Mouse (Mus musculus): ENCODE measurements around the gene Mtmr11.

Mtmr11 gene

DNA sequence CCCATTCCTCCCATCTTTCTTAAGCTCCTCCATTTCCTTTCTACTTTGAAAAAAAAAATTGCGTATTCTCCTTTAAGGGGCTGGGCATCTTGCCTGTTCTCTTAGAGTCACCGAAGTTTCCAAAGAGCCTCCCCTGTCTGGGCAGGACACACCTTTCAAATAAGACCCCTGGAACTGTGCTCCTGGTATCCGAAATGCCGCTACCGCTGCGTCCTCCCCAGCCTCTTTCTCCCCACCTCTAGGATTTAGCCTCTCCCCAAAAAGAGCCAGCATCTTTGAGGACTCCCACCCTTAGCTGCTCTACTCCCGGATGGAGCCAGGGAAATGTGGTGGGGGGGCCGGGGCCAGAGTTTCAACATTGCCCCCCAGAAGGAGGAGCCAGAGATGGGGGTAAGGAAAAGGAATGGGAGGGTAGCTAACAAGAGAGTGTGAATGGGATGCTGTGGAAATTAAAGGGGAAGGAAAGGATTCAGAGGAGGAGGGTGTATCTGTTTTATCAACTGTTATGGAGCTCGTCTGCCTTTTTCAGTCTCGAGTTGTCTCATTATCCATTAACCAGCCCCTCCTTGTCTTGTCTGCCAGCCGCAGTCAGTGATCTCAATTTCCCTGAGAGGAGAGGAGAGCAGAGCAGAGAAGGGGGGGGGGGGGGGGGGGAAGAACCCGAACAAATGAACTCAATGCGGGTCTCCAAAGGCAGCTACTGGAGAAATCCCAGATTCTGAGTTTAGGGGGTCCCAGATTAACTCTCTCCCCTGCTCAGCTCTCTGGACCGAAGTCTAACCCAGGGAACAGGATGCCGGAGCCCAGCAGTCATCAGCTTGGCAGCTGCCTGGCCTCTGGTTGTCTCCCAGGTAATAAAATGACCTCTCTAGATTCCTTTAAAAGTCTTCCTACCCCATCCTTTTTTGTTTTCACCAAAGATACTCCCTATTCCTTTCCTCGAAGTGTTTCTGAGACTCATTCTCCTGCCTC, at the start of gene Mtmr11:
Gene Mtmr11, plus strand, starts transcription at position 136 of the 972 bp plus-strand sequence.
- no peak for DNase-seq (ENCODE audit: low spot score in 2 of 2)

DNA sequence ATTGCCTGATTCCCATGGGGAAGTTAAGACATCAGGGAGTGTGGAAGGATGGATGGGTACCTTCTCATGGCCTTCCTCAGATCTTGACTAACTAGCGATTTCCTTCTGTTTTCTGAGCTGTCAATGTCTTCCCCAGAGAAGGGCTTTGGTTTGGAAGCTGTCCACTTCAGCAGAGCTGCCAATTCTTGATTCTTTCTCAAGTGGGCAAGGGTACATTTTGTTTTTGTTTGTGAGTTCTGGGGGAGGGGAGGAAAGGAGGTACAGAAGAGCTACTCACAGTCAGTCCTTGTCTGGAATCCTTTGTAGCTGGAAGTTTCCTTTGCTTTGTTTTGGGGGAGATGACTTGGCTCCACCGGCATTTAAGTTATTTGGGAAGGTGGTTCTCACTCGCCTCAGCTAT, 48.6 kb upstream of the Mtmr11 start:
- DNase-seq (ENCODE audit: low spot score in 2 of 2): no peak

DNA sequence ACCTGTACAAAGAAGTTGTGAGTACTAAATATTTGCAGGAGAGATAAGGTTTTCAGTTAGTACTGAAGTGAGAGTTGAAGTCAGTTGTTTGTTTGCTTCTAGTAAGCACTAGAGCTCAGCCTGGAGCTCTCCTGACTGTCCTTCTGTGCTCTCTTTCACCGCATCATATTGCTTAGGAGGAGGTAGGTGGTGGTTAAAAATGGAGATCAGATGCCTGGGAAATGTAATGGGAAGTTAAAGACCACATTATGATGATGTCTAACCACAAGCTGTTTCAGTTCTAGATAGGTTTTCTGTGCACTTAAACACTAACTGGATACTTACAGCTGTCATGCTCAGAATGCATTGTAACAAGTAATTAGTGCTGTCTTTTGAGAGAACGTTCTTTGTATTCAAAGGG, 43.7 kb upstream of the Mtmr11 start:
- DNase-seq (ENCODE audit: low spot score in 2 of 2): no peak

DNA sequence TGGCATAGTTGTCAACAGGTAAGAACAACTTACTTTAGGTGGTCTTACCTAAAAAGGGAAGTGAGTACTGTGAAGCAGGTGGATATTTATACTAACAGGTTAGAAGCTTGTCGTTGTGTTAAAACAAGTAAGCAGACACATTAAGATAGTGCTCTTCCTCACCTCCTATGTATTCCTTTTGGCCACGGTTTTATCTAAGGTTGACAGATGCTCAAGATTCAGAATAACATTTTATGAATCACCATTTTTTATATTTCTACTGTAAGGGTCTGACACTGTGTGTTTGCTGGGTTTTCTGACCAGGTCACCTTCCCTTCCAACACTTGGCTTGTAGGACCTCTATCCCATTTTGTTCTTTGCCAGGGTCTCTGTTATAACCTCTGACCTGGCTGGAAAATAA, 43.1 kb upstream of the Mtmr11 start:
- DNase-seq (ENCODE audit: low spot score in 2 of 2): no peak

DNA sequence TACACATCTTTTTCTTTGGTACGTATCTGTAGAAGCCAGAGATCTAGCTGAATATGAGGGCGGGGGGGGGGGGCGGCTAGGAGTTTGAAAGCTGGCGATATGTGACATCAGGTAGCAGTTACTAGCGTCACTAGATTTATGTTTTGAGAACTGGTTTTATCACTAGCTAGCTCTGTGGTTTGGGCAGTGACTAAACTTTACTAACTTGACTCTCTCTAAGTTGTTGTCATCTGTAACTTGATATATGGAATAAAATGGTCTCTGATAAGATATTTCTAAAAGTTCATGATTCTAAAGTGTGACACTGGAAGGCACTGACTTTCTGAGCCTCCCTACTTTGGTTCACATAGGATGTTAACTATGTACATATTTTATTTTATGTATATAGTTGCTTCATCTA, 37.6 kb upstream of the Mtmr11 start:
- no peak for DNase-seq (ENCODE audit: low spot score in 2 of 2)

DNA sequence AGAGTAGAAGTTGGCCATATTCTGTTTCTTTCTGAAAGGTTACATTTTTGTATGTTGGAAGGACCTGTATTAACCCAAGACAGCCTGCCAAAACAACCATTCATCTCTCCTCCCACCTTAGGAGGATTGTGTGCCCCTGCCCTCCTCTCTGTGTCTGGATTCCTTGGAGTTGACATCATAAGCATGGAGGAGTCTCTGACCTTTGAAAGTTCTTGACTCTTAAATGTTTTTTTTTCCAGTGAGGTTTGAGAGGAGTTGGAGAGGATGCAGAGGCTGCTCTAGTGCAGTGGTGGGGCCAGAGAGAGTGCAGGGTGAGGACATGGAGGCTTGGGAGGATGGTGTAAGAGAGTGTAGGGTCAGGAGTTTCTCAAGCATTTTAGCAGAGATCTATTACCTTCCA, 33.7 kb upstream of the Mtmr11 start:
- no peak for DNase-seq (ENCODE audit: low spot score in 2 of 2)

DNA sequence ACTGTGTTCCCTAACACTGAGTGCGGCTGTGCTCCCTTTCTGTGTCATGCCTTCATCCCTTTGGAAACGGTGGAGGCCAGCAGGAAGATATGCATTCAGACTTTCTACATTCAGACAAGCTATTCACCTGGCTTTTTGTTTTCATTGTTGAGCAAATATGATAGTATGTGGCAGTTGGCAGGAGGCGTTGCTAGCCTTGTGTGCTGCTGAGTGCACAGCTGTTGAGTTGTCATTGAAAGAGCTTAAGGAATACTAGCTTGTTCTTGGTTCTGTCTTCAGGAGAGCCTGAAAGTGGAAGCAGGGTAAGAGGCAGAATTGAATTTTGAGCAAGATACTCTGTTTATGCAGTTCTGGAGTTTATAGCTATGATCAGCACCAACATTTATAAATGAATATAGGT, 29.3 kb upstream of the Mtmr11 start:
- DNase-seq (ENCODE audit: low spot score in 2 of 2): no peak

DNA sequence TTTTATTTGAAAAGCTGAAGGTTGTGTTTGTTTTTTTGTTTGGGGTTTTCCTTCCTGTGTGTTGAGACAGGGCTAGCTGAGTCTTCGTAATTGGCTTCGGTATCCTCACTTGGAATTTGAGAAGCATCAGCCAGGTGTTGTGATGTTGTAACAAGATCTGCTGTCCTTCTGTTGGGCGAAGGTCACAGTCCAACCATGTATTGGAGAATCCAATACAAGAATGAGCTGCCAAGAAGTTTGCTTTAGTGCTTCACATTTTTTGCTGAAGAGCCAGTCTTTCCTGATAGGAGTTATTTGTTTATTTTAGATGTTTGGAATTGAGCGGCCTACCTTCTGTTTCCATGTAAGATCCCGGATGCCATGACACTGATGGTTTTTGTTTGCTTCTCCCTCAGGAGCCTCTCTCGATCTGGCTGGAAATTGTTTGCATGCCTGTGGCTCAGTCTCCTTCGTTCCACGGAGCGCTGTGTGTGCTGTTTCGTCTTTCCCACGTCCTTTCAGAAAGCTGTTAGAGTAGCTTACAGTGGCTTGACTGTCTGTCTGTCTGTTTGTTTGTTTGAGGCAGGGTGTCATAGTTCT, 28.4 kb upstream of the Mtmr11 start:
- DNase-seq (ENCODE audit: low spot score in 2 of 2): no peak

DNA sequence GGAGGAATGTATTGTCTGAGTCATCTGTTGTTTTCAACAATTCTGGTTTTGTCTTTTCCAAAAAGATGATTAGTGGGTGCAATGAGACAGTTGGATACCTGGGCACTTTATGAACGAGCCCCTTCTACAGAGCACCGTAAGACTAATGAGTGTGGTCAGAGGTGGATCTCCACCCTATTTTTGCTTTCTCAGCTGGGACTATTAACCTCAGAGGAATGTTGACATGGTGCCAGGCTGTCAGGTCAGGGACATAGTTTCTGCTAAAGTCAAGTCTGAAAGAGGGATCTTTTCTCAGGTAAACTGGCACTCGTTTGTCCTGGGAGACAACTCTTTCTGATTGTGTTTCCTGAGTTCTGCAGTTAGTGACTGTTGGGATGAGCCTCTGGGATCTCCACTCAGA, 26.8 kb upstream of the Mtmr11 start:
- DNase-seq (ENCODE audit: low spot score in 2 of 2): no peak

DNA sequence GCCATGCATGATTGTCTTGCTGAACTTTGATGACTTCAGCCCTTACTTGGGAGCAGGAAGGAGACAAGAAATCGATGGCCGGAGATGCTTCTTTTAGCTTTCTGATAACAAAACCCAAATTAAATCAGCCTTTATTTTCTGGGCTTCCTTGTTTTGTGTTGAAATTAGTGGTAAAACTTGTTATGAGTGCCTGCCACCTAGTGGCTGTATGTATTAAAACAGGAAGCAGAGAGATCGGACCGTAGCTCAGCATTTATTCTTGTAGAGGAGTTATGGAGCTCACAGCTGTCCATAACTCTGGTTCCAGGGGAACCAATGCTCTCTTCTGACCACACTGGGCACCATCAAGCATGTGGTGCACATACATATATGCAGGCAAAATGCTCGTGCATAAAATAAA, 13.9 kb upstream of the Mtmr11 start:
- peak in 1 of 2 experiments; percentile 38 for DNase-seq (ENCODE audit: low spot score in 2 of 2)

DNA sequence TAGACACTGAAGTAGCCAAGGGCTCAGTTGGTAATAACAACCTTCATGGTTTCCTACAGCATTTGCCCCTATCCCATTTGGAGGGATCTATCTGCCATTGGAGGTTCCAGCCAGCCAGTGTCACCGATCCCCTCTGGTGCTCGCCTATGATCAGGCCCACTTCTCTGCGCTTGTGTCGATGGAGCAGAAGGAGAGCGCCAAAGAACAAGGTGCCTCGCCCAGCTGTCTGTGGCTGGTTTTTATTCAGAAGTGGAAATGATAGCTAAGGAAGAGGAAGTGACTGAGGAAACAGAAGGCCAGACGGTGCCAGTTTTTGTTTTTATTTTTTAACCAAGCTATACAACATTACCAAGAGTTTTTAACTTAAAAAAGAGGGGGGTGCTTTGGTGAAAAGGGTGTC, 10.0 kb upstream of the Mtmr11 start:
- DNase-seq (ENCODE audit: low spot score in 2 of 2): no peak

DNA sequence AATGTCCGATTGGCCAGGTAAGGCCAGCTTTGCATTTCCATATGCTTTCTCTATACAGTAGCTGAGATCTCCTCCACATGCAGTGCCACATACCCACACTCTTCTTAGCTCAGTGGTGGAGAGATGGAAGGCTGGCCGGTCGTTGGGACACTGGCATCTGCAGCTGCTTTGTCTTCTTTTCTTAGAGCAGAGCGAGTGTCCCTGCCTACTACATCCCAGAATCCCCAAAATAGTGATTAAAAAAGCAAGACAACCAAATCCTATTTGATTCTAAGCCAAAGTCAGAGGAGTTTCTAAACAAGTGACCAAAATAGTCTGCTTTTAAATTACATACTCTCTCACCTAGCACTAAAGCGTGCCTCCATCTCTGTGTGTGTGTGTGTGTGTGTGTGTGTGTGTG, 9.2 kb upstream of the Mtmr11 start:
- peak in 1 of 2 experiments; percentile 53 for DNase-seq (ENCODE audit: low spot score in 2 of 2)

DNA sequence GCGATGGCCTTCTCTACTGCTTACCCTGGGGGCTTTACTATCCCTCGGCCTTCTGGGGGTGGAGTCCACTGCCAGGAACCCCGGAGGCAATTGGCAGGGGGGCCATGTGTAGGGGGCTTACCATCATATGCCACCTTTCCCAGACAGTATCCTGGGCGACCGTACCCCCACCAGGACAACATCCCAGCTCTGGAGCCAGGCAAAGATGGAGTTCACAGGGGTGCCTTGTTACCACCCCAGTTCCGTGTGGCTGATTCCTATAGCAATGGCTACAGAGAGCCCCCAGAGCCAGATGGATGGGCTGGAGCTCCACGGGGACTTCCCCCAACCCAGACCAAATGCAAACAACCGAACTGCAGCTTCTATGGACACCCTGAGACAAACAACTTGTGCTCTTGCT, 6.3 kb upstream of the Mtmr11 start:
- no peak for DNase-seq (ENCODE audit: low spot score in 2 of 2)

DNA sequence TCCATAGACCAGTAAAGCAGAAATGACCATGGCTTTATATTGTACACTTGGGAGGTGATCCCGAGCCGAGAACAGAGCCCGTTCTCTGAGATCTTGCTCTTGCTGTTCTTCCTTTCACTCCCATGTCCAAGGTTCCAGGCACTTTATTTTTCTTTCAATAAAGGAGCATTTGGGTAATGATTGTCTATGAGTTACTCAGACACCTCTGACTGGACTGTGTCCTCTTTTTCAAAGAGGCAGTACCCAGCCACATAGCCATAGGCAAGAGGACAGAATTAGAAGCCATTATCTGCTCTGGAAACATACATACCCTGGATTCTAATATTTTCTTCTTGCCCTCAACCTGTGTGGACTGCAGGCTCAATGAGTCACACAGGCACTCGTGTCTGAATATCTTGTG, 2.0 kb upstream of the Mtmr11 start:
- no peak for DNase-seq (ENCODE audit: low spot score in 2 of 2)

DNA sequence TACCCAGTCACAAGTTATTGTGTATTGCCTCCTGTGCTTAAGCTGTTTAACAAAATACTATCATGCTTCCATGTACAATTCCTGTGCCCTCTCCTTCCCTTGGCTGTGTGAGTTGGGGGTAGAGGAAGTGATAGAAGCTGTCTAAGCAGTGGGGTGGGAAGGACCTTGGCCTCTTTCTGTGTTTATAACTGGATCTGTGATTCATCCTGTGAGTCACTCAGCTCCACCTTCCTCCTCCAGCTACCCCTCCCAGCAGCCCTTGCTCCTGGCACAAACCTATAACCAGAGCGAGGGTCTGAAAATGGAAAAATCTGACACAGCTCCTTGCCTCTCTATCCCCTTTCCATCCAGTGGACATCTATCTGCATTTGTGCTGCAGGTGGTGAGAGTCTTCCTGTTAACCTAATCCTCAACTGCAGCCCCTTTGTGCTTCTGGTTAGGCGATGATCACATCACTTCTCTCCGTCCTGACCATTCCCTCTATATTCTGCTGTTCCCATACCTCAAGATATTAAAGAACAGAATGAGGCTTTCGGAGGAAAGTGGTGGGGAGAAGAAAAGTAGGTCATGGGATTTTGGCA, 1.5 kb upstream of the Mtmr11 start:
- DNase-seq (ENCODE audit: low spot score in 2 of 2): peak in 1 of 2 experiments; percentile 69

DNA sequence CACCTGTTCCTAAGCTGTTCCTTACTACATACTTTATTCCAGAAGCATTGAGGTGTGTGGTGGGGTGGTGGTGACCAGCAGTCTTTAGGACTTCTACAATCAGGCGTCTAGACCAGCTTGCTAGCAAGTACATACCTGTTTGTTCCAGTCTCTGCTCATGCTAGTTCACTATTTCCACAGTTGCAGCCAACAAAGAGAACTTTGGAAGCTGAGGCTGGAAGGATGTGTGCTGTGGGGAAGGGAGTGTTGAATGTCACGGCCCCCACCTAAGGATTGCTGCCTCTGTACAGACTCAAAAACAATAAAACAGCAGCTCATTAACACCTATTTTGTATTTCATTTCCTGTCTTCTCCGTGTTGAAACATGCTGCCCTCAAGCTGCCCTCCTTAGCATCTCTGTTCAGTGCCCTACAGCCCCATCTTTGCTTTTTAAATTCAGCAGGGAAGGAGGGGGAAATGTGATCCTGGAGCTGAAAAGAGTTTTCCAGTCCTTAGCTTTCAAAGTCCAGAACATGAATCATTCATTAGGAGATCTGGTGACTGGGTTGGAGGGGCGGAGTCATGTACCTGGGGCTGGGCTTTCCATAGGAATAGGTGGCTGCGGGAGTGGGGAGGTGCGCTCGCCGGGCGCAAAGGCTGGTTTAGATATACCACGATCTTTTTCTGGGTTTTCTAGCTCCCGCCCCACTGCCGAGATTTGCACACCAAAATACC, 844 bp upstream of the Mtmr11 start:
- peak; percentile 52 to 63 for DNase-seq (ENCODE audit: low spot score in 2 of 2)

DNA sequence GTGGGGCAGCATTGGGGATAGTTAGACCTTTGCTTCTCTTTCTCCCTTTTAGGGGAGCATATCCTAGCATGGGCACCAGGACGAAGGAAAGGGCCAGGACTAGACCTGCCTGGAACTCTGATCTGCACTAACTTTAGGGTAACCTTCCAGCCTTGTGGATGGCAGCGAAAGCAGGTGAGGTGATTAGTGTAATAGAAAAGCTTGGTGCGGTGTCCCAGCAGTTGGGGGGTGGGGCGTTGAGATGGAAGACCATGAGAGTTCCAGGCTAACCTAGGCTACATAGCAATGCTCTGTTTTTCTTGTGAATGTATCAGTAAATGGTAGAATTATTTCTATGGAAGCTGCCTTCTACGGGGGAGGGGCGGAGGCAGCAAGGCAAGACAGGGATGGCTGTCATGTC, 1.2 kb downstream of the Mtmr11 start:
- no peak for DNase-seq (ENCODE audit: low spot score in 2 of 2)

DNA sequence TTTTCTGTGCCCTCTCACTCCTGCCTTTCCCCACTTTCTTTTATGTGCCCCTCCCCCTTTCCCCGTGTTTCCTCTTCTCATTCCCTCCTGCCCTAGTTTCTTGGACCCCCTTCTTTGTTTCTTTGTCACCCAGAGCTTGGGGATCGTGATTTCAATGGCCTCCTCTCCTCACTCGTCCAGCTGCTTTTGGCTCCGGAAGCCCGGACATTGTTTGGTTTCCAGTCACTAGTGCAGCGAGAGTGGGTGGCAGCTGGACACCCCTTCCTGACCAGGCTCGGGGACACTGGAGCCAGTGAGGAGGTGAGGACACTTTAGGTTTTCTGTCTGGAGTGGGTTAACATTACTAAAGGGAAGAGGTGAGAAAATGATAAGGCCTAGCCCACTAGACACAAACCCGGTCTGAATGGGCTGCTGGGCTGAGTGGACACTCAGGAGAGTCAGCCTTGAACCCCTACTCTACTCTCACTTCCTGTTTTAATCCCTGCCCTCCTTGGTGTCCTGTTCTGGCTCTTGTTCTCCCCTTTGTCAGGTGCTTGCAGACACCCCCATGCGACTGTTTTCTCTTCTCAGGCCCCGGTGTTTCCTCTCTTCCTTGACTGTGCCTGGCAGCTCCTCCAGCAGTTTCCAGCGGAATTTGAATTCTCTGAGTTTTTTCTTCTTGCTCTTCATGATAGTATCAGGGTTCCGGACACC, 6.8 kb downstream of the Mtmr11 start:
- DNase-seq (ENCODE audit: low spot score in 2 of 2): no peak

DNA sequence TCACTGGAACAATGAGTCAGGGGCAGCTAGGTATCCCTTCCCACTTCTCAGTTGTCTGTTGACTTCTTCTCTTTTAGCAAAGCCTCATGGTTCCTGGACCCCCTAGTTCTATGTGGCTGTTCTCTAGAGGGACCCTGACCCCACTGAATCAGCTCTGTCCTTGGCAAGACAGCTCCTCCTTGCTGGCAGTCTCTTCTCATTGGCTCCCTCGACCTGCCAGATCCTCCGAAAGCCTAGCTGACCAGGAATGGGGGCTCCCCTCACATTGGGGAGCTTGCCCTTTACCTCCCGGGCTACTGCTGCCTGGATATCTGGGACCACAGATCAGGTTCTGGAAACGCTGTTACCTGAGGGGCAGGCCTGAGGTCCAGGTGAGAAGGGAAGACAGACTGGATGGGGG, 8.5 kb downstream of the Mtmr11 start:
- DNase-seq (ENCODE audit: low spot score in 2 of 2): no peak

DNA sequence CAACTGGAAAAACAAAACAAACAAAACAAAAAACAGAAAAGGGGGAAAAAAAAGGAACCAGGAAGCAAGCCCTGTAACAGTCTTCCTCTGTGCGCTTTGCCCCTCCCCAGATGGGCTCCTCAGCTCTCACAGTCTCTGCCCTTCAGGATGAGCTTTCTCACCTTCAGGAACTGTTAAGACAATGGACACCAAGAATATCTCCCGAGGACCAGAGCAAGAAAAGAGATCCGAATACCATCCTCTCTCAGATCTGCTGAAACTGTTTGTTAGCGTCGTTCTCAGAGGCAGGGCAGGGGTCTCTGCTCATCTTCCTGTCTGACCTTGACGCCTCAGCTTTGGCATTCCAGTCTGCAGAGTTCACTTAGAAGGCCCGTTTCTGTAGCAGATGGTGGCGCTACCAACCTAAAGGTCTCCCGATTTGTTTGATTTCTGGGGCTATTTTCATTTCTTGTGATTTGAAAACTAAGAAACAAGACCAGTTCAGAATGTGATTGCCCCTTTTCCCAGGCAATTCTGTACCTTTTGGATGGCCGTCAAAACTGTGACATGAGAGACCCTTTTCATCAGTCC, 9.3 kb downstream of the Mtmr11 start:
- DNase-seq (ENCODE audit: low spot score in 2 of 2): no peak

DNA sequence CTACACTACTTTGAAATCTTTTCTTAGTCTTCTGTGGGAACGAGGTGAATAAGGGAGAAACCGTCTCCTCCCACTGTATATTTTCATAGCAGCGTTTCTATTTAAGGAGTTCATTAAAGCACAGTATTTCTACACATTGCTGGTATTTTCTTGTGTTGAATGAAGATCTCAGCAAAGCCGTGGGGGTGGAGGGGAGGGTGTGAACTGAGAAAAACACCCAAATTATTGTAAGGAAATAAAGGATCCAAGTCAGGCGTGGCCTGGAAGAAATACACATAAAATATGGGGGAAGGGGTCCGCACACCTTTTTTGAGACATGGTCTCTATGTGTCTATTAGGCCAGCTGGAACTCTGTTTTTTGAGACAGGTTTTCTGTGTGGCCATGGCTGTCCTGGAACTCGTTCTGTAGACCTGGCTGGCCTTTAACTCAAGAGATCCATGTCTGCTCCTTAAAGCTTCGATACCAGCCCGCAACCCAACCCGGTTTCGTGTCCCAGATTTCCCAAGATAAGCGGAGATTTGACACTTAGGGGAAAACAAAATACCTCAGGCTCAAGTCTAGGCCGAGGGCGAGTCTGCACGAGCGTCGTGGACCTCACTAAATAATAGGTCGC, 9.9 kb downstream of the Mtmr11 start:
- DNase-seq (ENCODE audit: low spot score in 2 of 2): no peak
